Mouse (Mus musculus) hindbrain, embryonic 14.5 days (tissue): Measurements from ENCODE around the gene Fbxw2. TPM values are rescaled to one million over a fixed set of nuclear protein-coding genes. Genes with fewer than 3 reads are reported as not detected.

ENCODE experiments used
- ATAC-seq: fragments of 200-750 bp; cut with Nextera tagmentation; 2 replicates; pipeline ENCODE4 v1.8.0; 2017; ENCODE audit warnings: moderate number of reproducible peaks, mild to moderate bottlenecking, moderate TSS enrichment, moderate library complexity; ENCODE audit not compliant: low FRiP score
- DNase-seq: peaks from one replicate; pipeline ENCODE4 v3.0.0-alpha.2; 2015; ENCODE audit warnings: low spot score
- H3K27ac ChIP-seq: fragments of 300-500 bp; sonication (generic); 2 replicates; pipeline ENCODE4 v1.5.1; 2014; ENCODE audit warnings: mild to moderate bottlenecking, moderate library complexity
- H3K27me3 ChIP-seq: fragments of 300-500 bp; sonication (generic); 2 replicates; pipeline ENCODE4 v1.6.1; 2014; ENCODE audit warnings: mild to moderate bottlenecking, low read length, mixed read lengths; ENCODE audit not compliant: control insufficient read depth, insufficient read depth
- H3K36me3 ChIP-seq: fragments of 300-500 bp; sonication (generic); replicated peaks from 2 replicates; pipeline ENCODE4 v1.6.1; 2014; ENCODE audit not compliant: control insufficient read depth, insufficient read depth
- H3K4me1 ChIP-seq: fragments of 300-500 bp; sonication (generic); replicated peaks from 2 replicates; pipeline ENCODE4 v1.6.1; 2014; ENCODE audit warnings: antibody characterized with exemption, low read length, mixed read lengths; ENCODE audit not compliant: control insufficient read depth, insufficient read depth
- H3K4me2 ChIP-seq: fragments of 300-500 bp; sonication (generic); replicated peaks from 2 replicates; pipeline ENCODE4 v1.6.1; 2014; ENCODE audit warnings: mild to moderate bottlenecking, moderate library complexity
- H3K4me3 ChIP-seq: fragments of 300-500 bp; sonication (generic); replicated peaks from 2 replicates; pipeline ENCODE4 v1.5.1; 2014; ENCODE audit warnings: mild to moderate bottlenecking, low read length
- H3K9ac ChIP-seq: fragments of 300-500 bp; sonication (generic); 2 replicates; pipeline ENCODE4 v1.6.1; 2014
- H3K9me3 ChIP-seq: fragments of 300-500 bp; sonication (generic); 2 replicates; pipeline ENCODE4 v1.6.1; 2016; ENCODE audit warnings: low read length; ENCODE audit not compliant: control insufficient read depth
- WGBS: fragments of 180-500 bp; shearing (Covaris S2); extraction: QIAGEN DNeasy Blood & Tissue Kit; methylation state at CpG from one replicate; pipeline ENCODE4 v1.1.7; 2014; 5-methylcytosine and 5-hydroxymethylcytosine counted together
- polyA plus RNA-seq: library from polyadenylated mRNA; unstranded; fragments of >200 nt; fragmentation: Nextera tagmentation; extraction: Ambion mirVana; gene quantifications from 2 replicates; pipeline ENCODE4 v1.2.1, GENCODE M21; 2014

Fbxw2 gene
- polyA plus RNA-seq, result 73.8 and 83.7 TPM in 2 replicates

DNA sequence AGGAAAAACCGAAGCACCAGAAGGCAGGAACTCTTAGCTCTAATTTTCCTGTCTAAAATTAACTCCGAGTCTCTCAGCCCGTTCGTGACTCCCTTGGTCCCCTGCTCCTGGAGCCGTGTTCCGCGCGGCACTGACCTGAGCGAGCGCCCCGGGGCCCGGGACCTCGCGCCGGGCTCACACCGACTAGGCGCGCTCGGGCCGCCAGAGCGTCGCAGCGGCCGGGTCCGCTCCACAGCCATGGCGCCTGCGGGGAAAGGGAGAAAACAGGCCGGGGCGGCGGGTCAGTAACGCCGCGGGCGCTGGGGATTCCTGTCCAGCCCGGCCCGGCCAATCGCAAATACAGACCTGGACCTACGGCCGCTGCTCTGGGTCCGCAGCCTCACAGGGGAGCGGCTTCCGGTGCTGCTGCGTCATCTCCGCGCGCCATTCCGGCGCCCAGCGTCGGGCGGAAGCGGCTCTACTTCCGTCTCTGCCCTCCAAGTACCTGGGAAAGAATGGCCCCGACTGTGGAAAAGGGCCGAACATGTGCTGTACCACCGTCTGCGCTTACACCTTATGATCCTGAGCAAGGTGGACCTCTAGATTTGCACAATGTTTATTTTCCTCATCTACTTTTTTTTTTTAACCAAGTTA, at the start of gene Fbxw2:
Fbxw2 (minus strand) TSS at position 485 of the 633 bp plus-strand sequence.
- peak; percentile 96 for ATAC-seq
- Histone ChIP-seq H3K27me3 (no peaks in the 10 kb centered on the region), H3K9me3 (0 out of 2 replicates have a peak, but pooled peaks cover 5% of the 10 kb centered on the region), H3K4me2 (peak within 1 kb of the TSS; percentile 85), H3K4me1 (peaks cover 19% of the 10 kb centered on the region), H3K36me3 (peaks cover 11% of the 10 kb centered on the region), H3K4me3 (peak within 1 kb of the TSS; percentile 92), H3K27ac (peak within 1 kb of the TSS; percentile 84), H3K9ac (peak within 1 kb of the TSS; percentile 98)
- DNase-seq, result peak; percentile 95
- under 1% methylated on average over 57 of the region's 57 CpGs for WGBS

DNA sequence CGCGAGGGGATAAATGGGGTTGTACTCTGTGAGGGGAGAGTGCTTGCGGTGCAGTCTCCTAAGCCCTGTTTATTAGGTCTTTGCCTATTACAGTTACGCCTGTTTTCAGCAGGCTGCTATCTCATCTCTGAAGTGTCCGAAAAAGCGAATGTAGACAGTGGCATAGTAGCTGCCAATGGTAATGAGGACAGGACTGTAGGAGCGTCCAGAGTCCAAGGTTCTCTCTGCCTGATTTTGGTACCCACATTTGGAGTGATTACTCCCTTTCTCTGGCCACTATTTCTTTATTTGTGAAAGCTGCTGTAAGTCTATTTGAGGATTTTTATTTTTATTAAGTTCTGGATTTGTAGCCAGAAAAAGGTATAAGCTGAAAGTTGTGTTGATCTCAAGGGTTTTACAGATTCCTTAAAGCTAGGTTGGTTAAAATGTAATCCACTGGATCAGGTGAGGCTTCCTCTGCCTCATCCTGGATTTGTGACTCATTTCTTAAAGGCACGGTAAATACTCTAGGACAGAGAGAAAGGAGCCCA, 48.8 kb upstream of the Fbxw2 start, which contains the start of gene Psmd5:
Psmd5 (minus strand) TSS at position 153 of the 530 bp plus-strand sequence.
- ATAC-seq, result no peak
- Histone ChIP-seq H3K27ac (no peak within 1 kb of the TSS), H3K4me2 (peak within 1 kb of the TSS; percentile 15; the same call in 1 of the 2 replicates), H3K36me3 (no peaks in the 10 kb centered on the region), H3K4me1 (peaks cover 7% of the 10 kb centered on the region), H3K27me3 (peaks cover 27% of the 10 kb centered on the region), H3K4me3 (no peak within 1 kb of the TSS), H3K9me3 (no peaks in the 10 kb centered on the region), H3K9ac (peak within 1 kb of the TSS; percentile 5; the same call in 1 of the 2 replicates)
- no peak for DNase-seq
- WGBS, result 19% methylated on average over 8 of the region's 8 CpGs

DNA sequence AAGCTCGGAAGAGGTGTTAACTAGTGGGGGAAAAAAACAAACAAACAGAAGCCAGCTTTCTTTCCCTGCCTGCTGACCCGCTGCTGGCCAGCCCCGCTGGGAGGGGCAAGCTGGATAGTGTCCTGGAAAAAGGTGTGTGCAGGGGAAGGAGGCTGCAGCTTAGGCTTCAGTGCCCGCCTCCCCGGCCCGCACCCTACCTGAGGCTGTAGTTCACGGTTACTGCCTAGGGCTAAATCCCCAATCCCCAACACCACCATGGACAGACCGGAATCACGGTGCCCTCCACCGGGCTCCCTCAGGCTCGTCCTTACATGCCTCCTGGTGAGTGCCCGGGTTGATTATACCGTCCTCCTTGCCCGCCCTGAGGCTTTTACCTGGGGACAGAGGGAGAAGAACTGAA, 48.2 kb upstream of the Fbxw2 start, which contains the start of gene Cutal:
Cutal (plus strand) TSS at position 126 of the 400 bp plus-strand sequence.
- ATAC-seq (no peak), DNase-seq (no peak)
- Histone ChIP-seq H3K9me3 (no peaks in the 10 kb centered on the region), H3K4me3 (no peak within 1 kb of the TSS), H3K27ac (no peak within 1 kb of the TSS), H3K4me1 (peaks cover 13% of the 10 kb centered on the region), H3K27me3 (peaks cover 27% of the 10 kb centered on the region), H3K36me3 (no peaks in the 10 kb centered on the region), H3K4me2 (peak within 1 kb of the TSS; percentile 15; the same call in 1 of the 2 replicates), H3K9ac (peak within 1 kb of the TSS; percentile 5; the same call in 1 of the 2 replicates)
- 7% methylated on average over 14 of the region's 14 CpGs for WGBS

DNA sequence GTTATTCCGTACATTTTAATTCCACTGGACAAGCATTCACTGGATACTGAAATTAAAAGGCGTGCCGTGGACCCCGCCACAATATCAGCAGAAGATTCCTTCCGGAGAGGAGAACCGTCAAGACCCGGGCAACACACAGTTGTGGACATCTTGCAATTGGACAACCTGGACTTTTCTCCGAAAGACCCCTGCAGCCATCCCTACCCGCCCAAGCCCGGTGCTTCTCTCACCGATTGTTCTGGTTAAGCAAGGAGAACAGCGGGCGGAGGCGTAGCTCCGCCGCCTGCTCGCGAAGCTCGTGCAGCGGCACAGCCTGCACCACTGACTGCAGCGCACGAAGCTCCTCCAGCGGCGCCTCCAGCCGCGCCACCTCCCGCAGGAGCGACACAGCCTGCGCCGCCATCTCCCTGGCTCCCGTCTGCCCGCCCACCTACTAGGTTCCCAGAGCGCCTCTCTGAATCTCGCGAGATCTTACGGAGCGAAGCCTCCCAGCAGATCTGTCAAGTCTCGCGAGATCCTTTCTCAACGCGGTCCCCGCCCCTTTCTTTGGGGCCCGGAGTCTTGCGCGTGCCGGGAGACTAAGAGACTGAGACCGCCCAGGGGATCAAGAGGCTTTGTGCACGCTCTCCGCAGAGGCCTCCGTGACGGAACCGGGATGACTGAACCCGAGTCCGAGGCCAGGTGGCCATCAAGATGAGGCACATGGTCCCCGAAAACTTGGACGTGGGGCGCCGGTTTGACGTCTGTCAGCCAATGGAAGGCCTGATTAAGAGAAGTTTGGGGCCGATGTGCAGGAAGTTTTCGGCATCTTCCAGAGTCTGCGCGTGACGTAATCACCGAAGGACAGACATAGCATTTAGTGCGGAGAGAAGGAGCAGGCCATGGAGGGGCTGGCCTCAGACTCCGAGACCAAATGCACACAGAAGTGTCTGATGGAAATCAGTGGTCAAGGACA, 44.7 kb upstream of the Fbxw2 start:
- ATAC-seq (peak; percentile 99), DNase-seq (peak; percentile 99)
- Histone ChIP-seq H3K4me3 (peak overlapping the region; percentile 73), H3K27me3 (peaks cover 22% of the 10 kb centered on the region), H3K36me3 (peaks cover 7% of the 10 kb centered on the region), H3K4me1 (peaks cover 33% of the 10 kb centered on the region), H3K4me2 (peak overlapping the region; percentile 75), H3K9me3 (no peaks in the 10 kb centered on the region), H3K9ac (peak overlapping the region; percentile 85), H3K27ac (peak overlapping the region; percentile 82)
- under 1% methylated on average over 67 of the region's 67 CpGs for WGBS

DNA sequence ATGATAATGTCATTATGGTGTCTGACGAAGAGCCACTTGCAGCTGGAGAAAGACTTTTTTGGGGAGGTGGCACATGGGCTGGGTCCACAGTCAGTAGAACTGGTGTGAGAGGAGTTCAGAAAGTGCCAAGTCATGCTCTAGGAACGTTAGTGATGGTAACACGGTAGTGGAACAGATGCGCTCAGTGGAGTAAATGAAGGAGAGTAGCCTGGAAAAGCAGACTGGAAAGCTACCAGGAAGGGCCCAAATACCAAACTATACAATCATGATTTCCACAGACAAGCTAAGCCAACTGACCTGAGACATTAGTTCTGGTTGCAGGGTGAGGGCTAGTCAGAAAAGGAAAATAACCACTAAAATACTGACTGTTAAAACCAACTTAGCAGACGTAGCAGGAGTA, 43.6 kb upstream of the Fbxw2 start:
- Histone ChIP-seq H3K4me1 (peaks cover 33% of the 10 kb centered on the region), H3K27me3 (peaks cover 16% of the 10 kb centered on the region), H3K4me3 (peak overlapping the region; percentile 73), H3K4me2 (peak overlapping the region; percentile 75), H3K36me3 (peaks cover 18% of the 10 kb centered on the region), H3K9ac (peak overlapping the region; percentile 85), H3K27ac (no peak overlapping the region), H3K9me3 (no peaks in the 10 kb centered on the region)
- DNase-seq (no peak), ATAC-seq (no peak)
- WGBS, result 44% methylated on average over 5 of the region's 5 CpGs

DNA sequence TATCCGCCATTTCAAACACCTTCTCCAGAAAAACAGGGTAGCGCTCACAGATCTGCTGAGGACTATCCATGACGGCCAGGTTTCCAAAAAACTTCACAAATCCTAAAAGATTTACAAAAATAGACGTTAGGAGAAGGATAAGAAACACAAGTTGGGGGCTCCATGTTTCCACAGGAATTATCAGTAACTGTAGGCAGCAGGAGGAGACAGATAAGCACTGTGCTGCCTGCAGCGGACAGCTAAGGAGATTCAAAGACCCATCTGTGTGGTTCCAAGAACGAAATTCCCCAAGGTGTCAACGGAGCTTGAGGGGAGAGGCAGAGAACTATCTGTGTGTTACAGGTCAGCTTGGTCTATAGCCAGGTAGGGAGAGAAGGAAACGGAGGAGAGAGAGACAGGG, 31.6 kb upstream of the Fbxw2 start:
- WGBS, result 95% methylated on average over 8 of the region's 8 CpGs
- Histone ChIP-seq H3K4me1 (no peaks in the 10 kb centered on the region), H3K4me3 (no peak overlapping the region), H3K9ac (no peak overlapping the region), H3K9me3 (no peaks in the 10 kb centered on the region), H3K27ac (no peak overlapping the region), H3K4me2 (no peak overlapping the region), H3K36me3 (peaks cover 91% of the 10 kb centered on the region), H3K27me3 (no peaks in the 10 kb centered on the region)
- ATAC-seq (no peak), DNase-seq (no peak)

DNA sequence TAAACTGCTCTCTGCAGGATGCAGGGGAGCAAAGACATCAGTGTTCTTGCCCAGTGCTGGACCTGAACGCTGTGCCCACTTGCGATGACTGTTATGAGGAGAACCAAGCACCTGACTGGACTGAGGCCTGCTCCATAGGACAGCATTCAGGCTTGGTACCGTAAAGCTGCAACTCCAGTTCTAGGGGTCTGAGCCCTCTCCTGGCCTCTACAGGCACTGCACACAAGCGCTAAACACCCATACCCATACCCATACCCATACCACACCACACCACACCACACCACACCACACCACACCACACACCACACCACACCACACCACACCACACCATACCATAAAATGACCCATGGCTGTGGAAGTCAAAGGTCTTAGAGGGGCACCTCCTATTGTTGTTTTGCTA, 29.2 kb upstream of the Fbxw2 start:
- H3K4me2 ChIP-seq, result no peak overlapping the region
- H3K9ac ChIP-seq, result no peak overlapping the region
- DNase-seq (no peak), ATAC-seq (no peak)
- H3K36me3 ChIP-seq, result peaks cover 99% of the 10 kb centered on the region
- WGBS, result 92% methylated on average over 4 of the region's 4 CpGs
- H3K27ac ChIP-seq, result no peak overlapping the region
- no peak overlapping the region for H3K4me3 ChIP-seq
- no peaks in the 10 kb centered on the region for H3K4me1 ChIP-seq
- H3K27me3 ChIP-seq, result no peaks in the 10 kb centered on the region
- no peaks in the 10 kb centered on the region for H3K9me3 ChIP-seq

DNA sequence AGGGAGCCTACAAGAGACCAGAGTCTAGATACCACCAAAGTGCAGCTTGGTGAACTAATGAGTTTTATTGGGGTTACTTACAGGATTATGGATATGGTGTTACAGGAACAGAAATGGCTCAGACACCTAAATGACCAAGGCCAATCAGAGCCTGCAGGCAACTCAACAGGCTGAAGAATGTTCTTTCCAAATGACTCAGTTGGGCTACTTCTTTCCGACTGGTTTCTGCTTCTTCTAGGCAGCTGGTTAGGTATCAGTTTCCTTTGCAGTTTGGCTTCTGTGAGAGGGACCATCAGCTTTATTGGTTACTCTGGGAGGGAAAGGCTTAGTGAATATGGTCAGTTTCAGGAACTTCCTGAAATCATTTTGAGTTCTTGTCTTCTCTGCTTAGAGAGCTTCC, 21.6 kb upstream of the Fbxw2 start:
- WGBS, result 90% methylated on average over 1 of the region's 1 CpGs

More for the DNA sequence above, 21.6 kb upstream of the Fbxw2 start:
- Histone ChIP-seq H3K4me3 (no peak overlapping the region), H3K9me3 (no peaks in the 10 kb centered on the region), H3K27me3 (no peaks in the 10 kb centered on the region), H3K4me2 (no peak overlapping the region), H3K27ac (no peak overlapping the region), H3K36me3 (peaks cover 34% of the 10 kb centered on the region), H3K4me1 (no peaks in the 10 kb centered on the region), H3K9ac (no peak overlapping the region)
- no peak for ATAC-seq
- DNase-seq, result no peak
